Mouse (Mus musculus) ES-E14 (cell line): Measurements from ENCODE around the gene Cysrt1. TPM values are rescaled to one million over a fixed set of nuclear protein-coding genes. Genes with fewer than 3 reads are reported as not detected.

Source experiments
- DNase-seq: peaks from one replicate; pipeline ENCODE4 v3.0.0-alpha.2; 2013; ENCODE audit warnings: low read depth, low spot score
- H3K27ac ChIP-seq: 2 replicates; pipeline ENCODE4 v1.5.1; 2012; ENCODE audit warnings: low read depth, mild to moderate bottlenecking, low read length, moderate library complexity, mixed read lengths; ENCODE audit not compliant: poor library complexity, insufficient read depth, severe bottlenecking
- H3K36me3 ChIP-seq: 2 replicates; pipeline ENCODE4 v1.6.1; 2012; ENCODE audit warnings: mild to moderate bottlenecking, low read length, moderate library complexity, mixed read lengths; ENCODE audit not compliant: control insufficient read depth, poor library complexity, insufficient read depth, severe bottlenecking
- H3K4me1 ChIP-seq, 2 experiments: fragments of 150-350 bp in 1 of 2; sonication (generic) in 1 of 2; 2 replicates each; pipeline ENCODE4 v1.6.1; 2012; ENCODE audit warnings: low read length in 2 of 2, mild to moderate bottlenecking in 1 of 2, mixed read lengths in 1 of 2; ENCODE audit not compliant: control insufficient read depth in 2 of 2, insufficient read depth in 2 of 2, poor library complexity in 1 of 2
- H3K4me3 ChIP-seq, 2 experiments: fragments of 150-350 bp in 1 of 2; sonication (generic) in 1 of 2; 2 replicates each; pipeline ENCODE4 v1.5.1; 2012; ENCODE audit warnings: low read length in 2 of 2, low read depth in 1 of 2, mild to moderate bottlenecking in 1 of 2, mixed read lengths in 1 of 2; ENCODE audit not compliant: insufficient read depth in 1 of 2, poor library complexity in 1 of 2, severe bottlenecking in 1 of 2
- H3K9ac ChIP-seq: 2 replicates; pipeline ENCODE4 v1.6.1; 2012; ENCODE audit warnings: low read depth, mild to moderate bottlenecking, low read length, mixed read lengths; ENCODE audit not compliant: poor library complexity, insufficient read depth, severe bottlenecking
- H3K9me3 ChIP-seq: fragments of 150-350 bp; sonication (generic); 2 replicates; pipeline ENCODE4 v1.6.1; 2012; ENCODE audit warnings: low read depth, mild to moderate bottlenecking, low read length; ENCODE audit not compliant: control insufficient read depth, insufficient read depth
- CHD2 ChIP-seq: IDR thresholded peaks from 2 replicates; pipeline ENCODE4 v1.6.1; 2014; ENCODE audit warnings: mild to moderate bottlenecking, low read depth, low read length, inconsistent platforms
- HCFC1 ChIP-seq: IDR thresholded peaks from 2 replicates; pipeline ENCODE4 v1.6.1; 2012; ENCODE audit warnings: low read length, inconsistent platforms, borderline replicate concordance; ENCODE audit not compliant: insufficient read depth
- MAFK ChIP-seq: IDR thresholded peaks from 2 replicates; pipeline ENCODE4 v1.6.1; 2014; ENCODE audit warnings: mild to moderate bottlenecking, low read depth, low read length, inconsistent platforms; ENCODE audit not compliant: insufficient read depth
- ZC3H11A ChIP-seq: IDR thresholded peaks from 2 replicates; pipeline ENCODE4 v1.6.1; 2012; ENCODE audit warnings: low read depth, mild to moderate bottlenecking, inconsistent platforms, low read length, borderline replicate concordance
- ZNF384 ChIP-seq: IDR thresholded peaks from 2 replicates; pipeline ENCODE4 v1.6.1; 2012; ENCODE audit warnings: low read depth, low read length, inconsistent platforms
- in situ Hi-C, 2 experiments: fragments of 600-800 bp; cut with MboI; formaldehyde crosslinking; loops; one replicate each; pipeline ENCODE4 v1.15.1; 2025; ENCODE audit warnings: low sequenced_read_pairs in 2 of 2, inconsistent platforms in 1 of 2; ENCODE audit not compliant: unreplicated experiment in 2 of 2
- total RNA-seq: library from RNA; depleted of rRNA; stranded (reverse); fragments of 300-350 nt; gene quantifications from 2 replicates; pipeline ENCODE4 v1.2.3, GENCODE M21; 2012

The Cysrt1 gene
- total RNA-seq, 1 experiment, result 0.58 TPM

DNA sequence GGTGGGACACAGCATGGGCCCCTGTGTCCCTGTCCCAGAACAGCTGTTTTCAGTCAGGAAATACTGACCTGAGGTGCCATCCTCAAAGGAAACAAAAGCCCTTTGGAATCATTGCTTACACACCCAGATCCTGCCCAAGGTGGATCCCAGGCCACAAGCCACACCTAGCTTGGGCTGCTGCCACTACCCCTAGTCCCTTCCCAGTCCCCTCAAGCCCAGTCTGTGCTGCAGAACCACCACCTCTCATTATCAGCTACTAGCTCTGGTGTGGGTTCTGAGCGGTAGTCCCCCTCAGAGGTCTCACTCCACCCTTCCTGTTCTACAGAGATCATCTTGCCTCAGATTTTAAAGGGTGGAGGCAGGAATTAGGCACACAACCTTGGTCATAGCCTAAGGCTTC lies 44.1 kb upstream of the Cysrt1 start:
- Histone ChIP-seq H3K4me3 (no peak overlapping the region), H3K9me3 (no peaks in the 10 kb centered on the region), H3K36me3 (peaks cover 17% of the 10 kb centered on the region; the same call in 1 of the 2 replicates), H3K4me1 (peaks cover 0 to 8% of the 10 kb centered on the region in 2 experiments; a peak in 1 of 4 replicates), H3K27ac (no peak overlapping the region), H3K9ac (no peak overlapping the region)
- in situ Hi-C loops, result no loop called here
- no peak for DNase-seq
- no peak for TF ChIP-seq HCFC1
- no peak for TF ChIP-seq ZC3H11A
- no peak for TF ChIP-seq MAFK
- no peak for TF ChIP-seq ZNF384

DNA sequence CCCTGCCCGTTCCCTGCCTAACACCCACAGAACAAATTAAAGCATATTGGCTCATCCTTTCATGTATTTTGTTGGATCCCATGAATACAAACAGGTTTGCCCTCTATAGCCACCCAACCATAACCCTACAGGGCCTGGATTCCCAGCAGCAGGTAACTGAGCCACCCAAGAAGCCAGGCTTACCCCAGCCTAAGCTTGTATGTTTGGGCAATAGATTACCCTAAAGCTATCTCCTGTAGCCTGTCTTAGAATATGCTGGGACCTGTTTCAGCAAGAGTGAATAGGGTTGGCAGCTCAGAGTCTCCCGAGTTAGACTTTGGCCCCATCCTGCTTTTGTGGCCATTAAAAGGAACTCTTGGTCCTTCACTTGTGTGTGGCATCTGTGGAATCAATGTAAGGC lies 43.3 kb upstream of the Cysrt1 start:
- in situ Hi-C loops, result no loop called here
- no peak for DNase-seq
- peaks cover 0 to 6% of the 10 kb centered on the region in 2 experiments; a peak in 1 of 4 replicates for H3K4me1 ChIP-seq
- peaks cover 20% of the 10 kb centered on the region for H3K36me3 ChIP-seq
- H3K27ac ChIP-seq, result no peak overlapping the region
- TF ChIP-seq HCFC1 (no peak), ZNF384 (no peak), ZC3H11A (no peak), MAFK (no peak), CHD2 (no peak)
- no peaks in the 10 kb centered on the region for H3K9me3 ChIP-seq
- no peak overlapping the region for H3K9ac ChIP-seq
- H3K4me3 ChIP-seq, result no peak overlapping the region

DNA sequence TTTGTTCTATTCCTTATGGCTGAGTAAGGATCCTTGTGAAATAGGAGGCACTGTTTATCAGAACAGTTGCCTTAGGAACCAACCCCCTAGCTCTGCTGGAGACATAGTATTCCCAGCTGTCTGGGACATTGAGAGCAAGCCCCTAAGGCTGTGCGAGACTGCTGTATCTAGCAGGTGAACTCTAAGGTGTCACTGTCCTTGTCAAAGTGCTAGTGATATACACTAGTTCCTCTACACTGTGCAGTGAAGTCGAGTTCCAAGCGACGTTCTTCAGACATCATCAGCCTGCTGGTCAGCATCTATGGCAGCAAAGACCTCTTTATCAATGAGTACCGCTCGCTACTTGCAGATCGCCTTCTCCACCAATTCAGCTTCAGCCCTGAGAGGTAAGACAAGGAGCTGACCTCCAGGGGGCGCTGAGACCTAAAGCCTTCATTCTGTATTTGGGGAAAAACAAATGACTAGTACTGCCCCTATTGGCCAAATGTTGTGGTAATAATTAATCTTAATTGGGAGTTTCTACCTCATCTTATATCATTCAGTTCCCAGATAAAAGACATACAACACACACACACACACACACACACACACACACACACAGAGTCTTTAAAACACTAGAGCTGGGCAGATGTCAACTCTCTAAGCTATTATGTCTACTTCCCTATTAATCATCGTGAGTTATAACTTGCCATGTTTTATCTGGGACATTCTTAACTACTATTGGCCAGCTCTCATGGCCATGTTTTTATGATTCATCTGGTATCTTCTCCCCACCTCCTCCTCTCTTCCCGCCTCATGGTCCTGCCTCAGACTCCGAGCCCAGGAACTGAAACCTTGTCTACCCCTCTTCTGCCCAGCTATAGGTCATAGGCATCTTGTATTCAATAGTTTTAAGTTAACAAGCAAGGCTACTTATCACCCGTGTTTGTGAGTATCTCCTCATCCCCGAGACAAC lies 37.0 kb upstream of the Cysrt1 start:
- TF ChIP-seq ZC3H11A (peak; percentile 43), CHD2 (no peak), HCFC1 (no peak)
- Histone ChIP-seq H3K36me3 (peaks cover 46% of the 10 kb centered on the region), H3K4me3 (no peak overlapping the region), H3K9me3 (no peaks in the 10 kb centered on the region), H3K4me1 (no peaks in the 10 kb centered on the region), H3K9ac (no peak overlapping the region), H3K27ac (no peak overlapping the region)
- in situ Hi-C loops, result no loop called here
- peak; percentile 95 for DNase-seq

DNA sequence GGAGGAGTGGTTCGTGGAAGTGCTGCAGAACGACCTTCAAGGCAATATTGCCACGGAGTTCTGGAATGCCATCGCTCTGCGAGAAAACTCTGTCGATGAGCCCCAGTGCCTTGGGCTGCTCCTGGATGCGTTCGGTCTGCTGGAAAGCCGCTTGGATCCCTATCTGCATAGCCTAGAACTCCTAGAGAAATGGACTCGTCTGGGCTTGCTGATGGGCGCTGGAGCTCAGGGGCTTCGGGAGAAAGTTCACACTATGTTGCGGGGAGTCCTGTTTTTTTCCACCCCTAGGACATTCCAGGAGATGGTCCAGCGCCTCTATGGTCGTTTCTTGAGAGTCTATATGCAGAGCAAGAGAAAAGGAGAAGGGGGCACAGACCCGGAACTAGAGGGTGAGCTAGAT lies 30.8 kb upstream of the Cysrt1 start:
- TF ChIP-seq CHD2 (no peak), ZNF384 (no peak), HCFC1 (no peak), ZC3H11A (no peak), MAFK (no peak)
- peak overlapping the region; percentile 75 to 89 for H3K4me3 ChIP-seq
- H3K4me1 ChIP-seq, result peaks cover 0 to 2% of the 10 kb centered on the region in 2 experiments; a peak in 2 of 4 replicates
- peak overlapping the region; percentile 83 for H3K9ac ChIP-seq
- H3K9me3 ChIP-seq, result no peaks in the 10 kb centered on the region
- peaks cover 40% of the 10 kb centered on the region for H3K36me3 ChIP-seq
- in situ Hi-C loops, result no loop called here
- no peak for DNase-seq
- H3K27ac ChIP-seq, result no peak overlapping the region
